Mouse (Mus musculus): ENCODE results near the gene Olfr1123. TPM values are rescaled to one million over a fixed set of nuclear protein-coding genes. Genes with fewer than 3 reads are reported as not detected.
"Not testable (repeated sequence)": the region's sequence is repeated elsewhere in the genome, so short reads cannot be mapped to it uniquely, and the experiment has no call there.

Gene Olfr1123
- polyA plus RNA-seq, 1 experiment from 2014 or later = not detected

DNA sequence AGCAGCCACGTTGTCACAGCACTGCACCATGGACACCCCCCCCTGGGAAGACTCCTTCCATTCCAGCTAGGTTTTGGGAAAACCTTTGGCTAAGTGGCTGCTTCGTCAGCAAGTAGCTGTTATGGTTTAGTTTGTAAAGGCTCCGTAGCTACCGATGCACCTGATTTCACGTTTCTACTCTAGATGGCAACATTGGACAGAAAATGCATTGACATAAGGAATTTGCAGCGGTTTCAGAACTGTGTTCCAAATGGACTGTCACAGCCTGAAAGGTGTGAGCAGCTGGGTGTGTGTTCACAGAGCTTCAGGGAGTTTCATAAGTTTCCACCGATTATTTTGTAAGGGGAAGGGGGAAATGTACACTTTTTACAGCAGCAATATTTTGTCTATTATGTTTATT lies 21.7 kb upstream of the Olfr1123 start:
- not testable (repeated sequence) for H3K27ac ChIP-seq (replicated peaks); ATAC-seq (ENCODE audit: low FRiP score, low TSS enrichment); H3K4me1 ChIP-seq (replicated peaks; ENCODE audit: control insufficient read depth, insufficient read depth); H3K9me3 ChIP-seq (ENCODE audit: control insufficient read depth, low read length); DNase-seq (ENCODE audit: low spot score); H3K36me3 ChIP-seq (ENCODE audit: control insufficient read depth, insufficient read depth, low read length); H3K27me3 ChIP-seq (ENCODE audit: control insufficient read depth, insufficient read depth, low read length); H3K9ac ChIP-seq (ENCODE audit: low read length); H3K4me3 ChIP-seq (ENCODE audit: low read depth, low read length); H3K4me2 ChIP-seq (replicated peaks; ENCODE audit: low read depth)
- 64% methylated on average over 7 of the region's 7 CpGs for WGBS
- TF ChIP-seq CTCF (IDR thresholded peaks at IDR 0.05; ENCODE audit: low read depth) = peak; percentile 8; the same call in 1 of the 2 replicates

DNA sequence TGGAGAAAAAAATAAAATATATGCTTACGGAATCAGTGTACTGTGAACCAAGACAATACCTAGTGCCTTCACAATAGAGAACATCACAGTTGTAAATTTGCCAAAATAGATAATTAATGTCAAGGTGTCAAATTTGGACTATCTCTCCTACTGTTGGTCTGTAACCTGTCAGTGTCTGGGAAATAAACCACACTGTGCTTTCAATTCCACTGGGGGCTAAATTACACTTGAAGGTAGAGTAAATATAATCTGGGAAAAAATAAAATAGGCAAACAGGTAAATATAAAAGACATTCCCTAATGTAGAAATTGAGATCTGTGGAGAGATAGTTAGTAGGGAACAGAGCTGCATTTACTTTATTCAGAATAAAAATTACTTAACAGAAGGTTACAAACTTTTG lies 13.5 kb downstream of the Olfr1123 start, which contains the start of gene Olfr1124:
Gene Olfr1124 (plus strand): TSS at position 301 of the 400 bp plus-strand sequence.
- Histone ChIP-seq H3K4me3 (ENCODE audit: low read depth, low read length) (no peak within 1 kb of the TSS), H3K9me3 (ENCODE audit: control insufficient read depth, low read length) (no peaks in the 10 kb centered on the region), H3K4me1 (replicated peaks; ENCODE audit: control insufficient read depth, insufficient read depth) (no peaks in the 10 kb centered on the region), H3K27ac (replicated peaks) (no peak within 1 kb of the TSS), H3K9ac (ENCODE audit: low read length) (no peak within 1 kb of the TSS), H3K36me3 (ENCODE audit: control insufficient read depth, insufficient read depth, low read length) (no peaks in the 10 kb centered on the region), H3K27me3 (ENCODE audit: control insufficient read depth, insufficient read depth, low read length) (no peaks in the 10 kb centered on the region), H3K4me2 (replicated peaks; ENCODE audit: low read depth) (no peak within 1 kb of the TSS)
- DNase-seq (ENCODE audit: low spot score) (no peak), ATAC-seq (ENCODE audit: low FRiP score, low TSS enrichment) (no peak)
- no peak for TF ChIP-seq CTCF (IDR thresholded peaks at IDR 0.05; ENCODE audit: low read depth)
- TF ChIP-seq EP300 (optimal IDR thresholded peaks at IDR 0.05) = no peak
- 92% methylated on average over 1 of the region's 1 CpGs for WGBS

DNA sequence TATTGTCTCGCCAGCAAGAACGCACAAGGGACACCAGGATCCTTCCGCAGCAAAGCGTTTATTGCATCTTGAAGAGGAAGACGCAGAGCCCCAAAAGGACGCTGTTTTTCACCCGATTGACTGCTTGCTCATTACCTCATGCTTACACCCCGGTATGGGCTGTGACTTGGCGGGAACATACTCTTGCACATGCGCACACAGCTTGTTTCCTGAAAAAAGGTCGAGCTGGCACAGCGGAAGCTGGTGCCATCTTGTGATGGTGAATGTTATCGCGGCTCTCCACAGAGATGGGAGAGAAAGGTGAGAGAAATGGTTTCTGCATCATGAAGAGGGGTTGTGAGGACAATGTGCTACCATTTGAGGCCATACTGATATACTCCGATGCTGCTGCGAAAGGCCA lies 21.3 kb downstream of the Olfr1123 start:
- no peaks in the 10 kb centered on the region for H3K36me3 ChIP-seq (ENCODE audit: control insufficient read depth, insufficient read depth, low read length)
- no peak for TF ChIP-seq EP300 (optimal IDR thresholded peaks at IDR 0.05)
- TF ChIP-seq CTCF (IDR thresholded peaks at IDR 0.05; ENCODE audit: low read depth) = no peak
- H3K9me3 ChIP-seq (ENCODE audit: control insufficient read depth, low read length) = no peaks in the 10 kb centered on the region
- DNase-seq (ENCODE audit: low spot score) = no peak
- 88% methylated on average over 16 of the region's 16 CpGs for WGBS
- no peaks in the 10 kb centered on the region for H3K27me3 ChIP-seq (ENCODE audit: control insufficient read depth, insufficient read depth, low read length)
- no peak for ATAC-seq (ENCODE audit: low FRiP score, low TSS enrichment)
- no peak overlapping the region for H3K27ac ChIP-seq (replicated peaks)
- no peaks in the 10 kb centered on the region for H3K4me1 ChIP-seq (replicated peaks; ENCODE audit: control insufficient read depth, insufficient read depth)
- H3K4me2 ChIP-seq (replicated peaks; ENCODE audit: low read depth) = no peak overlapping the region
- H3K4me3 ChIP-seq (ENCODE audit: low read depth, low read length) = no peak overlapping the region
- no peak overlapping the region for H3K9ac ChIP-seq (ENCODE audit: low read length)

DNA sequence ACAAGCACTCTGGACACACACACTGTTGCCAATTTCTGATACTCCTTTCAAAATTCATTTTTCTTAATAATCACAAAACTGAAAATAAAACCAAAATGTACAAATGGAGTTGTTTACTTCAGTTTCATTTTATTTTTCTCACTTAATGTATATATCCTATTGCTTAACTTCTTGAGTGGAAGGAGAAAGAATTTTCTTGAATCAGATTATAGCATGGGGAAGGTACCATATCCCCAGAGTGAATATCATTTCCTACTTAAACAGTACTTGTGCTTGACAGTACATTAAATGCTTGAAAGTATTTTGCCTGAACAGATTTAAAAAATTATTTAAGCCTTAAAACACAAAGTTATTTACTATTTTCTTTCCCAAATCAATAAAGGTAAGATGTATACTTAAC lies 37.2 kb downstream of the Olfr1123 start, which contains the start of gene Olfr1126:
Gene Olfr1126 (plus strand): TSS at position 301 of the 400 bp plus-strand sequence.
- H3K36me3 ChIP-seq (ENCODE audit: control insufficient read depth, insufficient read depth, low read length) = no peaks in the 10 kb centered on the region

DNA sequence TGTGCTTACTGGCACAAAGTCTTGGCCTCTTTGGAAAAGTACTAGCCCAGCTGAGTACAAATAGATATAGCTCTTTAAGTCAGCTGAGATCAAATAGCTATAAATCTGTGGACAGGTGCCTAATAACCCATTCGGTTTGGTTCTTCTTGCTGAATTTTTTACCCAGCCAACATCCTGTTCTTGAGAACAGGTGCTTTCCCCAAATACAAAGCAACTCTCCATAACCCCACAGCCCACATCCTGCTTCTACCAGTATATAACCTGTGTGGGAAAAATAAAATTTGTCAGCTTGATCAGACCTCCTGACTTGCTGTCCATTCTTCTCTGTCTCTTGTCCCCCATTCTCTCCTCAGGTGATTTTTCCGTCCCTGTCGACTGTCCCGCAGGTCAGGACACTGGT lies 45.3 kb downstream of the Olfr1123 start:
- WGBS = 89% methylated on average over 4 of the region's 4 CpGs
- Histone ChIP-seq H3K27me3 (ENCODE audit: control insufficient read depth, insufficient read depth, low read length) (no peaks in the 10 kb centered on the region), H3K36me3 (ENCODE audit: control insufficient read depth, insufficient read depth, low read length) (no peaks in the 10 kb centered on the region), H3K4me1 (replicated peaks; ENCODE audit: control insufficient read depth, insufficient read depth) (no peaks in the 10 kb centered on the region), H3K27ac (replicated peaks) (no peak overlapping the region), H3K4me2 (replicated peaks; ENCODE audit: low read depth) (no peak overlapping the region), H3K9me3 (ENCODE audit: control insufficient read depth, low read length) (no peaks in the 10 kb centered on the region), H3K4me3 (ENCODE audit: low read depth, low read length) (no peak overlapping the region), H3K9ac (ENCODE audit: low read length) (no peak overlapping the region)
- no peak for DNase-seq (ENCODE audit: low spot score)
- no peak for TF ChIP-seq EP300 (optimal IDR thresholded peaks at IDR 0.05)
- no peak for TF ChIP-seq CTCF (IDR thresholded peaks at IDR 0.05; ENCODE audit: low read depth)
- ATAC-seq (ENCODE audit: low FRiP score, low TSS enrichment) = no peak

More for the DNA sequence above, 37.2 kb downstream of the Olfr1123 start, which contains the start of gene Olfr1126:
- no peaks in the 10 kb centered on the region for H3K4me1 ChIP-seq (replicated peaks; ENCODE audit: control insufficient read depth, insufficient read depth)
- DNase-seq (ENCODE audit: low spot score) (no peak), ATAC-seq (ENCODE audit: low FRiP score, low TSS enrichment) (no peak)
- H3K27ac ChIP-seq (replicated peaks) = no peak within 1 kb of the TSS
- H3K27me3 ChIP-seq (ENCODE audit: control insufficient read depth, insufficient read depth, low read length) = no peaks in the 10 kb centered on the region
- H3K9ac ChIP-seq (ENCODE audit: low read length) = no peak within 1 kb of the TSS
- no peak within 1 kb of the TSS for H3K4me3 ChIP-seq (ENCODE audit: low read depth, low read length)
- no peak within 1 kb of the TSS for H3K4me2 ChIP-seq (replicated peaks; ENCODE audit: low read depth)
- no peaks in the 10 kb centered on the region for H3K9me3 ChIP-seq (ENCODE audit: control insufficient read depth, low read length)
- no peak for TF ChIP-seq CTCF (IDR thresholded peaks at IDR 0.05; ENCODE audit: low read depth)
- TF ChIP-seq EP300 (optimal IDR thresholded peaks at IDR 0.05) = no peak

Other genes with a start within 250 kb of the Olfr1123 start
- gene Olfr1112, start 228.8 kb upstream of the Olfr1123 start, polyA plus RNA-seq (2015; fragmentation: Nextera tagmentation; extraction: Ambion mirVana) = not detected in 2 replicates
- gene Olfr1113, start 207.7 kb upstream of the Olfr1123 start, polyA plus RNA-seq (2015; fragmentation: Nextera tagmentation; extraction: Ambion mirVana) = not detected in 2 replicates
- gene Olfr1115, start 168.6 kb upstream of the Olfr1123 start, polyA plus RNA-seq (2015; fragmentation: Nextera tagmentation; extraction: Ambion mirVana) = not detected in 2 replicates
- 0.01 TPM in 1 of 2 replicates, not detected in the other for gene Olfr1116, start 149.1 kb upstream of the Olfr1123 start, polyA plus RNA-seq (2015; fragmentation: Nextera tagmentation; extraction: Ambion mirVana)
- not detected in 2 replicates for gene Olfr1118, start 109.1 kb upstream of the Olfr1123 start, polyA plus RNA-seq (2015; fragmentation: Nextera tagmentation; extraction: Ambion mirVana)
- gene Olfr1120, start 61.8 kb upstream of the Olfr1123 start, polyA plus RNA-seq (2015; fragmentation: Nextera tagmentation; extraction: Ambion mirVana) = not detected in 2 replicates
- gene Olfr1121, start 46.7 kb upstream of the Olfr1123 start, polyA plus RNA-seq (2015; fragmentation: Nextera tagmentation; extraction: Ambion mirVana) = not detected in 2 replicates
- gene Olfr1122, start 30.8 kb upstream of the Olfr1123 start, polyA plus RNA-seq (2015; fragmentation: Nextera tagmentation; extraction: Ambion mirVana) = not detected in 2 replicates
- 0.05 TPM in 1 of 2 replicates, not detected in the other for gene Olfr1124, start 13.6 kb downstream of the Olfr1123 start, polyA plus RNA-seq (2015; fragmentation: Nextera tagmentation; extraction: Ambion mirVana)
- gene Olfr1126, start 37.3 kb downstream of the Olfr1123 start, polyA plus RNA-seq (2015; fragmentation: Nextera tagmentation; extraction: Ambion mirVana) = not detected in 2 replicates
- not detected in 2 replicates for gene Pramel7, start 80.5 kb downstream of the Olfr1123 start, polyA plus RNA-seq (2015; fragmentation: Nextera tagmentation; extraction: Ambion mirVana)
- not detected in 2 replicates for gene Pramel6, start 89.9 kb downstream of the Olfr1123 start, polyA plus RNA-seq (2015; fragmentation: Nextera tagmentation; extraction: Ambion mirVana)
- not detected in 2 replicates for gene Olfr153, start 115.2 kb downstream of the Olfr1123 start, polyA plus RNA-seq (2015; fragmentation: Nextera tagmentation; extraction: Ambion mirVana)
- not detected in 2 replicates for gene Olfr1128, start 128.9 kb downstream of the Olfr1123 start, polyA plus RNA-seq (2015; fragmentation: Nextera tagmentation; extraction: Ambion mirVana)
- gene Olfr1129, start 157.3 kb downstream of the Olfr1123 start, polyA plus RNA-seq (2015; fragmentation: Nextera tagmentation; extraction: Ambion mirVana) = not detected in 2 replicates
- not detected in 2 replicates for gene Olfr1130, start 189.6 kb downstream of the Olfr1123 start, polyA plus RNA-seq (2015; fragmentation: Nextera tagmentation; extraction: Ambion mirVana)
- not detected in 2 replicates for gene Olfr1131, start 210.5 kb downstream of the Olfr1123 start, polyA plus RNA-seq (2015; fragmentation: Nextera tagmentation; extraction: Ambion mirVana)
- not detected in 2 replicates for gene Olfr1132, start 220.9 kb downstream of the Olfr1123 start, polyA plus RNA-seq (2015; fragmentation: Nextera tagmentation; extraction: Ambion mirVana)
- not detected in 2 replicates for gene Olfr1133, start 230.7 kb downstream of the Olfr1123 start, polyA plus RNA-seq (2015; fragmentation: Nextera tagmentation; extraction: Ambion mirVana)
- not detected in 2 replicates for gene Olfr1134, start 241.8 kb downstream of the Olfr1123 start, polyA plus RNA-seq (2015; fragmentation: Nextera tagmentation; extraction: Ambion mirVana)

All from stomach, postnatal 0 days (tissue).